Mouse (Mus musculus): Measurements from ENCODE around the gene Get4.

Get4 gene

DNA sequence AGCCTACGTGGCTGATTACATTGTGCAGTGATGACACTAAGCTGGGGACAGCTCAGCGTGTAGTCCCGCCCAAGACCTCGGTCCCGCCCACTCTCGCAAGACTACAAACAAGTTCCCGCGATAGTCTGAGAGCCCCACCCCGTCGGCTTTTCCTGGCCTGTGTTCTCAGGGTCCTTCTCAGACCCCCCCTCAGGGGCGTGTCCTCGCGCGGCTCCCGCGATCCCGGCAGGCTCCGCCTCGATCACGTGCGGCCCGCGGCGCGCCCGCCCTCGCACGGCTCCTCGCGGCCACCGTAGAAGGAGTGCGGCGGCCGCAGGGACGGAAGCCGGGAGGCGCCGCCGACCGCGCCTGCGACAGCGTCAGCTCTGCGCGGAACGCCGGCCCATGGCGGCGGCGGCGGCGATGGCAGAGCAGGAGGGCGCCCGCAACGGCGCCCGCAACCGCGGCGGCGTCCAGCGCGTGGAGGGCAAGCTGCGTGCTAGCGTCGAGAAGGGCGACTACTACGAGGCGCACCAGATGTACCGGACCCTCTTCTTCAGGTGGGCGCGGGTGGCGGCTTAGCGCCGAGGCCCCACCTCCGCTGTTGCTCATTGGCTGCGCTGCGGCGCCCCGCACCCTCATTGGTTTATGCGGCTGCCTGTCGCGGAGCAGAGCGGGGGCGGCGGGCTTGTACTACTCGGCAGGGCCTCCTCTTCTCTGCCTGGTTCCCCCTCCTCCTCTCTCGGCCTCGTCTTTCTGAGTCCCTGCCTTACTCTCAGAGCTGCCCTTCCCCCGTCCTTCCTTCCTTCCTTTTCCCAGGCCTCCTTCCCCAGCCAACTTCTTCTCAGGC, at the start of gene Get4:
TSS of gene Get4 (plus strand) at position 244 of the 829 bp plus-strand sequence.
- peak; percentile 100 for DNase-seq (ENCODE audit: low read depth, low spot score)

DNA sequence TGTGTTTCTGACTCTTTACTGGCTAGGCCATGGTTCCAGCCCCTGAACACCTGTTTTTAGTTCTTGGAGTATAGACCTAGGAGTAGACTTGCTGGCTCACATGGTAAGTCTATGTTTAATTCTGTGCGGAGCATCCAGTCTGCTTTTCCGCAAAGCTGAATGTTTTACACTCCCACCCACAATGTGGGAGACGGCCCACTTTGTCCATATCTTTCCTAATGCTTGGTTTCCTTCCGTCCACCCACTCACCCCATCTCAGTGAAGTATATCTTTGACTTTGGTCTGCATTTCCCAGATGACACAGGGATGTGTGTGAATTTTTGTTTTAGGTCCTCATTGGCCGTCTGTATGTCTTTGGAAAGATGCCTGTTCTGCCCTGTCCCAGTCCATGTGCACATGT, 48.8 kb upstream of the Get4 start:
- DNase-seq (ENCODE audit: low read depth, low spot score), result no peak

DNA sequence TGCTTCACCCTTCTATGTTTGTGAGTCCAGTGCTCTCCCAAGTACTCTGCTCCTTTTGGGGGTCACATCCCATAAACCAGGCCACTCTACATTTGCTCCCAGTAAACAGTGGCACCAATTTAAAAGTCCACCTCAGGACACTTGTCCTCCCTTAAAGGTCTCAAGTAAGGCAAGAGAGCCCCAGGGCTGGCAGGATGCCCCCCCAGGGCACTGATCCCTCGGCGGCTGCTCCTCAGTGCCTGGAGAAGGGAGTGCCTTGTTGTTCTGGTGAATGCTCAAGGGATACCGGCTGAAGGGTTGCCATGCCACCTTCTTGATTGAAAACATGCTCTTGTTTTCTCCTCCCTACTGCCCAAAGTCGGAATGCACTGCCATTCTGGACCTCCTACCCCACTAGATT, 46.0 kb upstream of the Get4 start:
- no peak for DNase-seq (ENCODE audit: low read depth, low spot score)

DNA sequence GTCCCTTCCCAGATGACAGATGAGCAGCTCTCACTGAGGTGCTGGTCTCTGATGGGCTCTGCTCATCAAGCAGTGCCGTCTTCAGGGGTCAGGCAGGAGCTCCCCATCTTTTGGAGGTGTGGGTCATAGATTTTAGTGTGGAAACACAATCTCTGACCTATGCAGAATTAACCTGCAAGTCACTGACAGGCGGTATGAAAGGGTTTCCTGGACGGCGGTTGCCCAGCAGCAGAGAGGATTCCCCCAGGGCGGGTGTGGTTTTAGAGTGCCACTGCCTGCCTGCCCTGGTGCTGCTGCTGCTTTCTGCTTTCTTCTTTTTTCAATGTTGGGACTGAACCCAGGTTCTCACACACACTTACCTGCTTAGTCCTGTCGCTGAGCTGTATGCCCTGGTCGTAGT, 45.6 kb upstream of the Get4 start:
- DNase-seq (ENCODE audit: low read depth, low spot score), result no peak

DNA sequence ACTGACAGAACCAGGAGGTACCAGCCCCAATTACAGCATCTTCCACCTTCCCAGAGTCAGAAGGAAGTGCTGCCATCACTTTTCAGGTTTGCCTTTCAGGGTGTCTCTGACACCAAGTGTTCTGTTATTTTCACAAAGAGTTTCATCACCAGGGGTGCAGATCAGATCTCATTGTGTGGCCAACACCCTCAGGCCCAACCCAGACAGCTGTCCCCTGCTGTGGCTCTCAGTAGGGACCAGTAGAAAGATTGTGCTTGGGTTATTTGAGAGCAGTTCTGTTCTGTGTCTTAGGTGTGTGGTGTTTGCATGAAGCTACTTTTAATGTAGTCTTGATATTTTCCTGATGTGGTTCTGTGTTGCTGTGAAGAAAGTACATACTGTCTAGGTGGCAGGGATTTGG, 43.9 kb upstream of the Get4 start:
- DNase-seq (ENCODE audit: low read depth, low spot score), result no peak

DNA sequence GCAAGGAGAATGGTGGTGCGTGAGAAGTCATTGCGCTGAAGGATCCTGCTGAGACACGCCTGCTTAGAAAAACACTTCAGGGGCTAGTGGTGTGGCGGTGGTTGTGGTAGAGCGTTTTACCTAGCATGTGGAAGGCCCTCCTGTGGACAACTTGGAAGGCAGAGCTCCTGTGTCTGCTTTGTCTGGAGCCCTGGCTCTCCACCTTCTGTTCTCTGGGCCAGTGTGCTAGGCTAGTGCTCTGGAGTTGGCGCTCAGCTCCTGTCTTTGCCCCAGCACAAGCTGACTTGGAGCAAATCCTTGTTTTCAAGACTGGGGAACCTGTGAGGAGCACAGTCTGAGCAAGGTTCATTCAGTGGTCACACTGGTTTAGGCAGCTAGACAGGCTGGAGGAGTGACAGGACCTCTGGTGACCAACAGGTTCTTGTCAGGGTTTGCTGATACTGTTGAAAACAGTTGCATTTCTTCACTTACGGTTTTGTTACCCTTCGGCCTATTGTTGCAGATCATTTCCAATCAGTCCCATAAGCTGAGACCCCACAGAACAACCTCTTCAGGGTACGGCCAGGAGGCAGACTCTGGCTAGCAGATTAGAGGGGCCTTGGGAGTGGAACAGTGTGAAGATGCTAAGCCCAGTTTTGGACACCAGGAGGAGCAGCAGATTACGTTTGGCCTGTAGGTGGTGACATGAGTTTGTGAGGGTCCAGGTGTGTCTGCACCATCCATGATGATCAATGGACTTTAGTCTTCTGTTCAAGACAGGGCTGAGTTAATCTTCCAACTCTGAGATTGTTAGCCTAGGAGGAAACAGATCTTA, 43.0 kb upstream of the Get4 start:
- DNase-seq (ENCODE audit: low read depth, low spot score), result no peak

DNA sequence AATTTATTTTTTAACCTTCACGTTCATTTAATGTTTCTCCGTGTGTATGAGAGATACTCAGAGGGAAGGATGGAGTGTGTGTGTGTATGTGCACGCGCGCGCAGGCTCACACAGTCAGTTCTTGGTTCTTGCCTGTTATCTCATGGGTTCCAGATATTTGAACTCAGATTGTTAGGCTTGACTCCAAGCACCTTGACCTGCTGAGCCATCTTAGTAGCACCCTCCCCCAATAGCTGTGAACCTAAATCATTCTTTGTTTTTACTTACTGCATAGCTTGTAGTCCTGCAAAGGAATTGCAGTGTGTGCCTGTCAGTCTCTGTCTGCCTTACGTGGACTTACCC, 42.5 kb upstream of the Get4 start:
- no peak for DNase-seq (ENCODE audit: low read depth, low spot score)

DNA sequence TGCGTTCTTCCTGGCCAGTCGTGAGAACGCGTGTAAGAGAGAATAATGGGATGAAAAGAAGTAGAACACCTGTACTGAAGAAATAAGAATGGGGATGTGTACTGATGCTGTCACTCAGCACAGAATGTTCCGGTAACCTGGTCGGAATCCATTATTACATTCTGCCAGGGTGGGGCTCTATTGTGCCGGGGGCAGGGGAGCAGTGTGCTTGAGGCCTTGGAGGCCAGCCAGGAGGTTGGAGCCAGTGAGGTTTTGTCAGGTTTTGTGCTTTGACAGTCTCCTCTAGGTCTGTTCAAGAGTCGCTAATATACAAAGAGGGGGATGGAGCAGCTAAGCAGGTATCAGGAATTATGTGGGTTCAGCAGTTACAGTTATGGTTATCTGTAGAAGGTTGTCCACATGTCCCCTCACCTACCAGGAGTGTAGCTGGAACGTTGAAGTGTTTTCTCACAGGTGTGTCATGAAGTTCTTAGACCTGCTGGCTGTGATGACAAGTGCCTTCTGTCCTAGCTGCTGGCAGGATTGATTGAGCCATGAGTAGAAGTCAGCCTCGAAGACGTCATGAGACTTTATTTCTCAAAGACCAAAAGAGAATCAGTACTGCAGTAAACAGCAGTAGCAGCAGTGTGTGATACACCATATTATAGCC, 40.3 kb upstream of the Get4 start:
- DNase-seq (ENCODE audit: low read depth, low spot score), result no peak

DNA sequence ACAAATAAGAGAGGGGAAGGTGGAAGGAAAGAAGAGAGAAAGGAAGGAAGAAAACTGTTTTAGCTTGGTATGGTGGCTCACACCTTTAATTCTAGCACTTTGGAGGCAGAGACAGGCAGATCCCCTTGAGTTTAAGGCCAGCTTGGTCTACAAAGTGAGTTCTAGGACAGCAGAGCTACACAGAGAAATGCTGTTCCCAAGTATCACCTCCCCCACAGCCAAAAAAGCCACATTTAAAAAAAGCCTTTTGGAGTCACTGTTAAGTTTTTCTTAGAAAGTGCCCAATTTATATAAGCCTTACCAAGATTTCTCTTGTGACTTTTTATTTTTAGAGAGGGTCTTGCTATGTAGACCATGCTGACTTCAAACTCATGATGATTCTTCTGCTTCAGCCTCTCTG, 37.8 kb upstream of the Get4 start:
- no peak for DNase-seq (ENCODE audit: low read depth, low spot score)

DNA sequence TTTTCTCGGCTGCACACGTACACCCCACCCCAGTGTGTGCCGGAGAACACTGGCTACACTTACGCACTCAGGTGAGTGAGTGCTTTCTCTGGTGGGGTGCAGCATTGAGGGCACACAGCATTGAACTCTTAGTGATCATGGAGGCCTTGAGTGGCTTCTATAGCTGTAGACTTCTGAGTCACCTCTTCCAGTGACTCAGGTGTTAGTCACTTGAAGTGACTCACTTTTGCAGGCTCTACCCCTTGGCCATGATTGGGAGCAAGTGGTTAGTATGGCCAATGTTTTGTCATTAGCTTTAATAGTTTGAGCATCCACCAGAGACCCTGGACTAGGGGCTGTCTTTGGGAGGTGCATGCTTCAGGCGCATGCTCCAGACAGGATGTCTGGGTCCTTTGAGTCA, 36.9 kb upstream of the Get4 start:
- no peak for DNase-seq (ENCODE audit: low read depth, low spot score)

DNA sequence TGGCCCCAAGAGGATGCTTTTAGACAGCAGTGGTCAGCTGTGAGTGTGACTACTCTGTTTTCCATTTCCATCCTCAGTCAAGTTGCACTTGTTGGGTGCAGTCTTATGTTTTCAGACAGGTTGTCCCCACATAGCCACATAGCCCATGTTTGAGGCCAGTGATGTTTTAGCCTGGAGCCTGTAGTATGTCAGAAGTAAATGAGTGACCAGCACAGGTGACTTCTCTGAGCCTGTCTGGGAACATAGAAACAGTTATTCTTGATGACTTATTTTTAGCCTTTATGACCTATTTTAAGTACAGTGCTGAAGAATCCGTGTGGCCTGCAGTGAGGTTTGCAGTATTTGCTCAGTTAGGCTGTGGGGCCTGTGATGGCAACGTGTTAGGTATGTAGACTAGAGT, 36.0 kb upstream of the Get4 start:
- no peak for DNase-seq (ENCODE audit: low read depth, low spot score)

DNA sequence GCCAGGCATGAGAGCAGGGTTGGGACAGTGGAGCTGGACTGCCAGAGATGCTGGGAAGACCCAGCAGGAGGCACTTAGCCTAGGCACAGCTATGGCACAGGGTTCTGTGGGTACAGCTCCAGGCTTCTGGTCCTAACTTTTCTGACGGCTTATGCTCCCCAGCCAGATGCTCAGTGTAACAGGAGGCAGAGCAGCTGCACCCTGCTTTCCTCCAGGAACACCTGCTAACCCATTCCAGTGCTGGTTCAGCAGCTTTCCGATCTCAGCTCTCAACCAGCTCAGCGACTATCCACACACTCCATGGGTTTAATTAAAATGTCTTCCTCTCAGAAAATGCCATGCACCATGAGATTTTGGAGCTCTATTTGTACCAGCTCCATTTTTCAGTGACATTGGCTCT, 35.4 kb upstream of the Get4 start:
- no peak for DNase-seq (ENCODE audit: low read depth, low spot score)

DNA sequence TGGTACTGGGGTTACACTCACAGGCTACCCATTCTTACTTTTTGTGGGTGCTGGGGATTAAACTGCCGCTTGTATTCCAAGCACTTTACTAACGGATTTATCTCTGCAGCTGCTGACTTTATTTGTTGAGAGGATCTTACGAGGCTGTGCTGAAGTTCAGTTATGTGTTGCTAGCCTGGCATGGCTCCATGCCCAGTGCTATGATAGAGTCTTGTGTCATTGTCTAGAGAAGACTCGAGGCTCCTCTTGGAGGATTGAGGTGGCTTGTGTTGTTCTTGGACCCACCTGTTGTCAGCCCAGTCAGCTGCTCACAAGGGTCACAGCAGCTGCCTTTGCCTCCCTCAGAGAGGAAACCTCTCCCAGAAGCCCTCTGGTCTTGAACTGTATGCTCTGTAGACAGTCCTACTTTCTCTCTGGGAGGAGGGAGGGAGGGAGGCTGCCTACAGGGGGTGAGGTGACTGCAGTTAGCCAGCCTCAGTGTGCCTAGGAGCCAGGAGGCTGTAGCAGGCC, 32.1 kb upstream of the Get4 start:
- DNase-seq (ENCODE audit: low read depth, low spot score), result no peak

DNA sequence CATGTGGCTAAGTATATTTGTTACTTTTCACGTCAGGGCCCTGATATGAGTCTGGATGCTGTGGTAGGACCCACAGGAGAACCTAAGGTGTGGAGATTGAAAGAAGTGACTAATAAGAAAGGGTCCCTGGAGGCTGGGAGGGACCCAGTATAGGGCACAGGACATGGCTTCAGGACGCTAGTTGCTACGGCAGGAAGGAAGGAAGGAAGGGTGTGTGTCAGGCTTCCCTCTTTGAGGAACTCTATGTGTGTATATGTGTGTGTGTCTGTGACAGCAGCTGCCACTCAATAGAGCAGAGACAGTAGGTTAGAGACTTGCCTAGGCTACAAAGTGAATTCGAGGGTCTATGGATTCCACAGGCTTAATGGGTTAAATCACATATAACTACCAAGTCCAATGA, 31.5 kb upstream of the Get4 start:
- no peak for DNase-seq (ENCODE audit: low read depth, low spot score)

DNA sequence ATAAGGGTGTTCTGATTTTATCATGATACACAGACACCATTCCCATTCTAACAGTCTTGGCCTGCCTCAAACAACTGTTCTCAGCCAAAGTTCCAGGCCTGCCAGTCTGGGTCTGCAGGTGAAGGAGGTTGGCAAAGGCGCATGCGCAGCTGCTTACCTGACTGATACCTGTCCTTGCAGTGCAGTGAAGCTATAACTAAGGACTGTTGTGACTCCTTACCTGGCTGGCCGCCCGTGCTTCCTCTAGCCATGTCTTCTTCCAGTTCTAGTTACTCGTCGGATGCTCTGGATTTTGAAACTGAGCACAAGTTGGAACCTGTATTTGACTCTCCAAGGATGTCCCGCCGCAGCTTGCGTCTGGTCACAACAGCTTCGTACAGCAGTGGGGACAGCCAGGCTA, 28.8 kb upstream of the Get4 start:
- no peak for DNase-seq (ENCODE audit: low read depth, low spot score)

DNA sequence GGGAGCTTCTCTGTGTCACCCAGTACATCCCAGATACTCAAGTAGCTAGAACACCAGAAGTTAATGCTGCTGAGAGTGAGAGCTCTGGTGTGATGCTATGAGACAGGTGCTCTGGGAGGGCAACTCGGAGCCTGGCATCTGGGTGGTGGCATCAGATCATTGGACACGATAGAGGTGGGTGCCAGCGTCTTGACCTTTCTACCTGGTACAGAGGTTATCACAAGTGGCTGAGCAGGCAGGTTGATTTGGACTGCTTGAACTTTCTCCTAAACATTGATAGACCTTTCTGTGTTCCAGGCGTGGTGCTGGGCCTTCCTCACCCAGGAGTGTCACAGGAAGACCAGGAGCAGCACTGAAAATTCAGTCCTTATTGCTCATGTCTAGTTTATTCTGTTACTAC, 24.9 kb upstream of the Get4 start:
- no peak for DNase-seq (ENCODE audit: low read depth, low spot score)

DNA sequence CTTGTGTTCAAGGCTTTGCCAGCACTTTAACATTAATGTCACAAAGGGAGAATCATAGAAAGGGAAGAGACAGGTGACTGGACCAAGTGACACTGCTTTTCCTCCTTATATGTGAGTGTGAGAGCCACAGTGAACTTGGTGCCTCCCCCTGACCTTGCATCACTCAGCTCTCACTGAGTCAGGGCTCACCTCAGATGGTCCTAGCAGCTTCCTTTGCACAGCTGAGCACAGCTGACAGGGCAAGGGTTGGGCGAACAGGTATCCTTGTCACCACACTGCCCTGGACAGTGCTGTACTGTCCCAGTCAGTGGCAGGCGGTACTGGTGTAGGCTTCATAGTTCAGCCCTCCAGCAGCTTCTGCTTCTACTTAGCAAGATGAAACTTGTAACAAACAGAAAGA, 24.5 kb upstream of the Get4 start:
- DNase-seq (ENCODE audit: low read depth, low spot score), result no peak

DNA sequence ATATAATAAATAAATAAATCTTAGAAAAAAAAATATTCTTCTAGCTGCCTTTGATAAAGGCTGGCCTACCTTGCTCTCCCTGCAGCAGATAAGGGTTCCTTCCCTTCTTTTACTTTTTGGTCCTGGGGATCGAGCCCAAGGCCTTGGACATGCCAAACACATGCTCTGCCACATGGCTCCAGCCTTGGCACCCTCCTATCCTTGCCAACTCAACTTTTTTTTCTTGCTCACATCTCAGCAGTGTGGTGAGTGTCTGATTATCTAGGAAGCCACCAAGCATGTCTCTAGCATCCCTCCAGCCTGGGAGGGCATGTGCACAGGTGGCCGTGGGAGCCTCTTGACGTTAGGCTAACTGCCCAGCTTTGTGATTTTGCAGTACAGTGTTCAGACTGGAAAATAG, 23.8 kb upstream of the Get4 start:
- no peak for DNase-seq (ENCODE audit: low read depth, low spot score)

DNA sequence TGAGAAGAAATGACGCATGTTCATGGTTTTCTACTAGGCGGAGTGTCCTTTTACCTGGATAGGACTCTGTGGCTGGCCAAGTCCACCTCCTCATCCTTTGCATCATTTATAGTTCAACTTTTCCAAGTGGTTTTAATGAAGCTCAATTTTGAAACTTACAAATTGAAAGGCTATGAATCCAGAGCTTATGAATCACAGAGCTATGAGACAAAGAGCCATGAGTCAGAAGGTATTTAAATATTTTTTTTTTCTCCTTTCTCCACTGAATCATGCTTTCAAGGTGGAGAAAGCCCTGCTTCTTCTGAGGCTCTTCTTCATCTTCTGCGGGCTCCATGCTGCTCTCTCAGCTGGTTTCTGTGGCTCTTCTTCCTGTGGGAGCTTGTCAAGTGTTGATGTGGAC, 22.4 kb upstream of the Get4 start:
- DNase-seq (ENCODE audit: low read depth, low spot score), result no peak

DNA sequence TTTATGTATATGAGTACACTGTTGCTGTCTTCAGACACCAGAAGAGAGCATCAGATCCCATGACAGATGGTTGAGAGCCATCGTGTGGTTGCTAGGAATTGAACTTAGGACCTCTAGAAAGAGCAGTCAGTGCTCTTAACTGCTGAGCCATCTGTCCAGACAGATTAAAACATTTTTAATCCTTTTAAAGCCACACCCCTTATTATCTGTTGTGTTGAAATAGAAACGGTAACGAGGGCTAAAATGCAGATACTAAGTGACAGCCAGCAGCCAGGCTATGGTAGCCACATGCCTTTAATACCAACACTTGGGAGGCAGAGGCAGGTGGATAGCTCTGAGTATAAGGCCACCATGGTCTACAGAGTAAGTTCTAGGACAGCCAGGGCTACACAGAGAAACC, 20.0 kb upstream of the Get4 start:
- DNase-seq (ENCODE audit: low read depth, low spot score), result no peak

DNA sequence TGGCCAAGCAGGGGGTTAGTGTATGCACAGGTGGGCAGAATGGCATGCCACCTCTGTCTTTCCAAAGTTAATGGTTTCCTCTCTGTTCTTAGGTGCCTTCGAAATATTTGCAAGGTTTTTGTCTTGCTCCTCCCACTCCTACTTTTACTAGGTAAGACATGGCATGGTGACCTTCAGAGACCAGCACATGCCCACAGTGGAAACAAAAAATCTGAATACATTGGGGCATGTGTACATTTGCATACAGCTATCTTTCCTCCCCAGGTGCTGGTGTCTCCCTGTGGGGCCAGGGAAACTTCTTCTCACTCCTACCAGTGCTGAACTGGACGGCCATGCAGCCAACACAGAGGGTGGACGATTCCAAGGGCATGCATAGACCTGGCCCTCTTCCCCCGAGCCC, 17.7 kb upstream of the Get4 start:
- DNase-seq (ENCODE audit: low read depth, low spot score), result no peak

DNA sequence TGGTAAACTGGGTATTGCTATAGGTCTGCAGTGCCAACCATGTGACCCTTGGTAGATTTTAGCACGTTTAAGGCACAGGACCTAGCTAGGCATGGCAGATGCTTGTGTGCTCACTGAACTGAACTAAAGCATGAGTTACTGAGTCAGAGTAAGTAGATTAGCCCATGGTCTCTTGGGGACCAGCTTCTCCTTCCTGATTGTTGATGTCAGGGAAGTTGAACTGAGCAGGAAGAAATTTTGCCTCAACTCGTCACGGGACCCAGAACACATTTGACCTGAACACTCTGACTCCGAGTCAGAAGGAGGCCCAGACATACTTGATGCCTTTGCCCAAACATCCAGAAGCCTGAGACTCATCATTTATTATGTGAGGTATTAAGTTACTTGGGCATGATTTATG, 14.7 kb upstream of the Get4 start:
- no peak for DNase-seq (ENCODE audit: low read depth, low spot score)
